Mouse (Mus musculus) urinary bladder, postnatal 14 days (tissue): Measurements from ENCODE around the gene Gramd1b.

ENCODE experiments used
- DNase-seq: peaks from one replicate; pipeline ENCODE4 v3.0.0; 2021; ENCODE audit warnings: low spot score

Gene Gramd1b

DNA sequence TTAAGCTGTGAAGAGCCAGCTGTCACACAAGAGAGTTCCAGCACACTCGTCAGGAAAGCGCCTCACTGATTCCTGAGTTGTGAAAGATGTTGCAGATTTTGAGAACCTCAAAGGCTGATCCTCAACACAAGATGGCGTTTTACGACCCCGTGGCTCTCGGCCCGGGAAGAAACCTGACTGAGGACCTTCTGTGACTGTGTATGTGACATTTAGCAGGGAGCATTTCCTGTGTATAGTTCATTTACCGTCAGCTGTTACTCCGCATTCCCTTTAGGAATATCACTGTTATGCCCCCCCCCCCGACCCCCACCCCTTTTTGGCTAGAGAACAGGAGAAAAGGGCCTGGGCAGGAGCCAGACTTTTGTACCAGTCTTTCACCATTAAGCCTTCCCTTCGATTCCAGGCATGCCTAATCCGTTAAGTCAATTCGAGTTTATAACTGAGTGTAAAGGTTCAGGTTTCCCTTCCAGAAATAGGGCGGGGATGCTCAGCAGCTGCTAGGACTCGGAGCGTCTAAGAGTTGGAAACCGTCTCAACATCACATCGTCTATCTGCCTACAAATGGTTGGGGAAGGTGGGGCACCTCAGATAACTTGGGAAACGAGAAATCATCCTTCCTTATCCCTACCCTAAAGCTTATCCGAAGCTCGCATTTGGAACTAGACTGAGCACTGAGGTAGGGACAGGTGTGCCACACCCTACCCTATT, 263.0 kb downstream of the Gramd1b start:
- peak; percentile 8 for DNase-seq

- no peak for DNase-seq
Measured at GRCm38 (mm10) chr9:40263874-40264273, 267.3 kb downstream of the Gramd1b start.

DNA sequence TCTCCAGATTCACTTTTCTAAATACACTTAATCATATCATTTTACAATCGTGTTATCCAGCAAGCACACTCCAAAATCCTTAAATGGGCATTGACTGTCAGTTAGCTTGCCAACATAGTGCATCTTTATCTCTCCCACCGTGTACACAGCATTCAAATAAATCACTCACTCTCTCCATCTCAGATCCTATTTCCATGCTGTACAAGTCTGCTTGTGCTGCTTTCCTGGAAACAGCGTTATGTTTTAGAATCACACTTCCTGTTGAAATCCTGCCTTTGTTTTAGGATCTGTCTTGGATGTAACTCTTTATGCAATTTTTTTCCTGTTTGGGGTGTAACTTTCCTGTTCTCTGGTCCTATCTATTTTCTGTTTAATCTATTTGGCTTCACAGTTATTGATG, 278.7 kb downstream of the Gramd1b start:
- DNase-seq = no peak

- no peak for DNase-seq
Measured at GRCm38 (mm10) chr9:40249106-40249505, 282.1 kb downstream of the Gramd1b start.

GRCm38 (mm10) chr9:40246702-40247101, 284.5 kb downstream of the Gramd1b start:
- DNase-seq = no peak

GRCm38 (mm10) chr9:40245974-40246665, 285.1 kb downstream of the Gramd1b start:
- no peak for DNase-seq

DNA sequence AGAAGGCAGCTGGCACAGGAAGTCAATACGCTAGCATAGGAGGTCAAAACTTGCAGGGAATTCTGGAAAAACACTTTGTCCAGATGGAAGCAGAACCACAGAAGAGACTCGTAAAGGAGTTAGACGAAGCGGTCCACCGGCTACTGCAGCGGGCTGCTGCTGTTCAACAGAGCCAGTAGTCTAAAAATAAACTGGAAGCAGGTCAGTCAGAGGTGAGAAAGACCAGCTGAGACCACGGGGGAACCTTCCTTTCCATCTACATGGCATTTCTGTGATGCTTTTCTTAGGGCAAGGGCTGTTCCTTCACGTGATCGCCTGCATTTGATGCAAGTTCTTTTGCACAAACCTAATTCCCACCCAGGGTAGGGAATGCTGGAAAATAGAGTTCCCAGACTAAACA, 285.7 kb downstream of the Gramd1b start:
- DNase-seq = no peak
